Mouse (Mus musculus): ENCODE results near the gene Olfr410. TPM values are rescaled to one million over a fixed set of nuclear protein-coding genes. Genes with fewer than 3 reads are reported as not detected.
A peak's percentile ranks its signal among the peaks of the same experiment; 100 is the strongest.

Olfr410 gene
- total RNA-seq (2021) = not detected

DNA sequence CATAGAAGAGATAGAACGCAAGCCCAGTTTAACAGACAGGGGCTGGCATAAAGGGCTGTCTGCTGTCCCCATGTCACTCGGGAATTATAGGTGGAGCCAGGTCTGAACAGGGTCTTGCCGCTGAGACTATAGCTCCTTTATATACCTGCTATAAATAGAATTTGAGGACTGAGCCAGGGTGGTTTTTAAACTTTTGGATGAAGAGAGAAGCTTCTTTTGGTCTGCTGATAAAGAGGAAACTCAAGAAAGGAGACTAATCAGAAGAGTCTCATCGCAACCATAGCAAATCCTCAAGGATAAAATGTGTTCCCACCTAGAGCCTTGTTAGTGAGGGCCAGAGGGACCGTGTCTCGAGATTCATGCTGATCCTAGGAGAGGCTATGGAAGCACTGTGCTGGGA, at the start of gene Olfr410:
Gene Olfr410, minus strand, starts transcription at position 101 of the 400 bp plus-strand sequence.
- DNase-seq = no peak
- intact Hi-C loops (cut with DNase I) = no loop called here

GRCm38 (mm10) chr11:74387203-74387602, 49.4 kb upstream of the Olfr410 start:
- intact Hi-C loops (cut with DNase I) = no loop called here
- DNase-seq = peak; percentile 58

DNA sequence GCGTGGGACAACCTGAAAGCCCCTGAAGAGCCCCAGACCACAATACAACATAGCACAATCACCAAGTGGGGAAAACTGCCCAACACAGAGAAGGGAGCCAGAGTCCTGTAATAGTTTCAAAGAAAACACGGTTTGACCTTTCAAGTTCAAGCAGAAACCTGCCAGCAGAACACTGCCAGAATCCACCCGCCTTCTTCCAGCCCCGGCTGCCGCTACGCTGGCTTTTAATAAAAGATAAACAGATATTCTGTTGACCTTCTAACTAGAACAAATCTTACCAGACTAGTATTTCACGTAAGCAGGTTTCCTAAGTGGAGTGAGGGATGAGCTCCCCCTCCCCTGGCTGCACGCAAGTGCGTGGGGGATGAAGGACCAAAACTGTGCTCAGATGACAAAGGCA, 47.8 kb upstream of the Olfr410 start:
- no peak for DNase-seq
- intact Hi-C loops (cut with DNase I) = no loop called here

GRCm38 (mm10) chr11:74379166-74379873, 41.5 kb upstream of the Olfr410 start:
- no peak for DNase-seq
- intact Hi-C loops (cut with DNase I) = loop anchor here (5.0 to 10.0 kb wide), 3 partner anchors 148 to 1305 kb away; no protein-coding TSS in a partner anchor

GRCm38 (mm10) chr11:74376847-74377246, 39.0 kb upstream of the Olfr410 start:
- peak; percentile 73 for DNase-seq
- intact Hi-C loops (cut with DNase I) = loop anchor here (5.0 to 10.0 kb wide), 3 partner anchors 150 to 1302 kb away; no protein-coding TSS in a partner anchor

DNA sequence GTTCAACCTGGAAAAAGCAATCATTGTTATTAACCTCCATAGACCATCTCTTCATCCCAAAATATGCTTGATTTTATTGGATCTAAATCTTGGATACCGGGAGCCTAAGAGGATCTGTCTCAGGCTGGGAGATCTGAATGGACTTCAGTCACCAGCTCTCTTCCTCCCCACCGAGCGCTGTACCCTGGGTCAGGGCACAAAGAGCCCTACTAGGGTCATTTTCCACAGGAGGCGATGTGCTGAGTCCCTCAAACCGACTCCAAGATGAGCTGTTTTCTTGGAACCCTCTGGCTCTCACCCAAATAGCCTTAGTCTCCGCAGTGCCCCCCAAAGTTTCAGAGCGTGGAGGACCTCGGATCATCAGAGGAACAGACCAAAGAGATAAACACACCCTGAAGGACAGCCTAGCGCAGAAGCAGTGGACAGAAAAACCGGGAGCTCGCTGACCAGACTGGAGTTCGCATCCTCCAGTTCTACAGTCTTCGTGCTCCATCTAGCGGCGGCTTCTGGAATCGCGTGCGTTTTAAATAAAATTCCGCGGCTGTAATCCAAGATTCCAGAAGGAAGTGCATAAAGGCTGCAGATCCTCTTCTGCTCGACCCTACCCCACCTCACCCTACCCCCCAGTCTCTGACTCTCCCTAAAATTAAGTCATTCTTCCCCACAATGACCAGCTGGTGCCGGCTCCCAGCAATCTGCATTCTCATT, 33.7 kb upstream of the Olfr410 start:
- DNase-seq = peak; percentile 74
- intact Hi-C loops (cut with DNase I) = loop anchor here (2.0 to 10.0 kb wide), 2 partner anchors 1233 to 1297 kb away; partner anchors contain the start of gene Haspin

- no peak for DNase-seq
- intact Hi-C loops (cut with DNase I) = no loop called here
These were observed 23.9 kb upstream of the Olfr410 start, which contains the start of gene Olfr412 for GRCm38 (mm10) chr11:74361769-74362168. Olfr412 (plus strand) TSS chr11:74362069.

DNA sequence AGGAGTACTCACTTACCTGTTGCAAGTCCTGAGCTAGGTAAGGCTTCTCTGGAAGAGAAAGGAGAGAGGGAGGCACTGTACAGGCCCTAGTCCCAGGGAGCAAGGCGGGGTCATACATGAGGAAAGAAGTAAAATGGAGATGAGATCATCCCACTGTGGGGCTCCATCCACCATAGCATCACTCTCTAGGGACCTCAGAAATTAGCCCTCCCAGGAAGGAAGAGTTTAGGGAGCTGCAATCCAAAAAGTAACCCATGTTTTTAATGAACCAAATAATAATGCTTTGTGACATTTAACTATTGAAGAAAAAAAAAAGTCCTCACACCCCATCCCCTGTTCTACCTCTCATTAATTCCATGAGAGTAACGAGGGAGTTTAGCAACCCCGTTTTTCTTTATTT, 14.7 kb upstream of the Olfr410 start, which contains the start of gene Olfr411:
Gene Olfr411, minus strand, starts transcription at position 101 of the 400 bp plus-strand sequence.
- DNase-seq = no peak
- intact Hi-C loops (cut with DNase I) = no loop called here

DNA sequence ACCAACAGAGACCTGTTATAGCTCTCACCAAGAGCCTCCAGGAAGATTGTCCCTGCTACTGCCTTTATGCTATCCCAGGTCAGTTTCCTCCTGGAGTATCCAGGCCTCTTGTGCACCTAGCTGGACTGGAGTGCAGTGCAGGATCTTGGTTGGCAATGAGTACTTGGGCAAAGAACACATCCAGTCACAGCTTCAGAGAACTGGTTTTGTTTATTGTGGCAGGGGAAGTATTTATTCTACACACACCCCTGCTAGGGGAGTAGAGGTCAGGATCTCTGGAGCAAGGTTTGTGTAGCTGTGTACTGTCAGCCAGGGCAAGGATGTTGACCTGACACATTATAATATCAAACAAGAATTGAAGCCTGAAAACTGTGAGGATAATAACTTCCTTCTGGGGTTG, 9.1 kb downstream of the Olfr410 start:
- intact Hi-C loops (cut with DNase I) = no loop called here
- no peak for DNase-seq

GRCm38 (mm10) chr11:74326044-74326443, 11.8 kb downstream of the Olfr410 start:
- intact Hi-C loops (cut with DNase I) = no loop called here
- DNase-seq = no peak

DNA sequence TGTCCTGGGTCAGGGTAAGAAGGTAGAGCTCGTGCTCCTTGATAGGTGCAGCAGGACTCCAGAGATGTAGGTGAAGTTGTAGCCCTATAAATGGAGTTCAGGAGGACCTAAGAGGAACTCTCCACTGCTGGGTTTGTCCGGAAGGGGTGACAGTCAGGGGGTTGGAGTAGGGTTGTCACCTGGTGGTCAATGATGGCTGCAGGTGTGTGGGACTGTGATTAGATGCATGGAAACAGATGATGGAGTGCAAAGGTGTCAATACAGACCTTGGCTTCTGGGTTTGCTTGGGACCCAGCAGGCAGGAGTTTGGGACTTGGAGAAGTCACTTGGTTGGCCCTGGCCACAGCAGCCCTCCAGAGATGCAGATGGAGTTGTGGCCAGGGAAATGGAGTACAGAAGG, 50.6 kb downstream of the Olfr410 start:
- no peak for DNase-seq
- intact Hi-C loops (cut with DNase I) = no loop called here

DNA sequence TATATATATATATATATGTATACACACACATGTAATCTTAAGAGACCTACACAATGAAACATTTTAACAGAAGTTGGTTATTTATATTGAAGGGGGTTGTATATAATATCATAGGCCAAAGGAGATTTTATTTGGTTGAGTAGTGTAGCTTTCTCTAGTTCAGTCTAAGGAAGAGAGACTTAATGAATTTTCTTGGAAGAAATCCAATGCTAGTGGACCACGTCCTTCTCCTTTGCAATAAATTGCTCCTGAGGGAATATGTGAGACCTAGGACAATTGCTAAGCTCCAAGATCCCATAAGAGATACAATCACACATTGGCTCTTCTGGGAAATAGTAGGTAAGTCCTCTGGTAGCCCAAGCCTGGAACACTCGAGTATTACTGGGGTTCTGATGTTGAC, 54.4 kb downstream of the Olfr410 start, which contains the start of gene Olfr59:
Gene Olfr59, plus strand, starts transcription at position 301 of the 400 bp plus-strand sequence.
- intact Hi-C loops (cut with DNase I) = no loop called here
- no peak for DNase-seq

Other genes starting within 250 kb of the Olfr410 start
- not detected for gene Olfr401, start 224.3 kb downstream of the Olfr410 start, total RNA-seq (2021)
- gene Olfr402, start 184.5 kb downstream of the Olfr410 start, total RNA-seq (2021) = not detected
- gene Olfr403, start 151.8 kb downstream of the Olfr410 start, total RNA-seq (2021) = not detected
- not detected for gene Olfr43, start 126.7 kb downstream of the Olfr410 start, total RNA-seq (2021)
- not detected for gene Olfr406, start 78.2 kb downstream of the Olfr410 start, total RNA-seq (2021)
- gene Olfr59, start 54.3 kb downstream of the Olfr410 start, total RNA-seq (2021) = not detected
- not detected for gene Olfr411, start 14.6 kb upstream of the Olfr410 start, total RNA-seq (2021)
- gene Olfr412, start 24.0 kb upstream of the Olfr410 start, total RNA-seq (2021) = not detected

Measured in left cerebral cortex, postnatal 4 days (tissue).